Mouse (Mus musculus): ENCODE results near the gene Olfr711. TPM values are rescaled to one million over a fixed set of nuclear protein-coding genes. Genes with fewer than 3 reads are reported as not detected.
"Not testable (repeated sequence)": the region's sequence is repeated elsewhere in the genome, so short reads cannot be mapped to it uniquely, and the experiment has no call there.

Gene Olfr711
- not detected in 2 replicates for polyA plus RNA-seq (2015; fragmentation: Nextera tagmentation; extraction: Ambion mirVana)

- no peak within 1 kb of the TSS for H3K9ac ChIP-seq (ENCODE audit: low read length)
These were observed at the start of gene Olfr711 for GRCm38 (mm10) chr7:106975353-106975752. TSS of gene Olfr711 (minus strand) at chr7:106975453.

DNA sequence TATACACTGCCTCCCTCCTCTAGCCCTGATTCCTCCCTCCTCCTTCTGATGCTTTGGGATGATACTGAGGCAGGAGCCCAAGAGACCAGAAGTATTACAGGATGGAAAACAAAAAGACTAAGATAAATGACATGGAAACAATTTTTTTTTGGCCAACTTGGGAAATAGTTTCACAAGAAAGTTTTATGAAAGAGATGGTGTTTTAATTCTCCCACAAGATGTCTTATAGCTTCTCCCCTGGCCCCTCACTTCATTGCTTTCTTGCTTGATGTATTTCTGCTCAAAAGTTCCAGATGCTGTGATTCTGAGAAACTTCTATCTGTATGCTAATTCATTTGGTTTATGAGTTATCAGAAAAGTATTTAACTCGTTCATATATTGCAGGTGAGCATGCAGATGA lies 30.7 kb upstream of the Olfr711 start, which contains the start of gene Olfr2:
Olfr2 (minus strand) TSS at position 101 of the 400 bp plus-strand sequence.
- Histone ChIP-seq H3K36me3 (ENCODE audit: control insufficient read depth, insufficient read depth) (no peaks in the 10 kb centered on the region), H3K4me2 (ENCODE audit: low read depth, low read length) (no peak within 1 kb of the TSS), H3K27ac (ENCODE audit: low read length) (no peak within 1 kb of the TSS), H3K9me3 (replicated peaks; ENCODE audit: control insufficient read depth, low read length) (no peaks in the 10 kb centered on the region), H3K4me3 (ENCODE audit: low read length) (no peak within 1 kb of the TSS), H3K27me3 (ENCODE audit: control insufficient read depth, insufficient read depth, low read length) (no peaks in the 10 kb centered on the region), H3K9ac (ENCODE audit: low read length) (no peak within 1 kb of the TSS), H3K4me1 (ENCODE audit: control insufficient read depth, insufficient read depth, low read length) (no peaks in the 10 kb centered on the region)
- WGBS: 39% methylated on average over 1 of the region's 1 CpGs
- no peak for ATAC-seq (replicated peaks; ENCODE audit: extremely low read depth, insufficient read depth, low FRiP score)

More at GRCm38 (mm10) chr7:106975353-106975752, at the start of gene Olfr711:
- Histone ChIP-seq H3K4me3 (ENCODE audit: low read length) (no peak within 1 kb of the TSS), H3K9me3 (replicated peaks; ENCODE audit: control insufficient read depth, low read length) (no peaks in the 10 kb centered on the region), H3K27ac (ENCODE audit: low read length) (no peak within 1 kb of the TSS), H3K36me3 (ENCODE audit: control insufficient read depth, insufficient read depth) (no peaks in the 10 kb centered on the region), H3K4me1 (ENCODE audit: control insufficient read depth, insufficient read depth, low read length) (no peaks in the 10 kb centered on the region), H3K4me2 (ENCODE audit: low read depth, low read length) (no peak within 1 kb of the TSS), H3K27me3 (ENCODE audit: control insufficient read depth, insufficient read depth, low read length) (no peaks in the 10 kb centered on the region)
- ATAC-seq (replicated peaks; ENCODE audit: extremely low read depth, insufficient read depth, low FRiP score): no peak
- WGBS: 53% methylated on average over 1 of the region's 1 CpGs

DNA sequence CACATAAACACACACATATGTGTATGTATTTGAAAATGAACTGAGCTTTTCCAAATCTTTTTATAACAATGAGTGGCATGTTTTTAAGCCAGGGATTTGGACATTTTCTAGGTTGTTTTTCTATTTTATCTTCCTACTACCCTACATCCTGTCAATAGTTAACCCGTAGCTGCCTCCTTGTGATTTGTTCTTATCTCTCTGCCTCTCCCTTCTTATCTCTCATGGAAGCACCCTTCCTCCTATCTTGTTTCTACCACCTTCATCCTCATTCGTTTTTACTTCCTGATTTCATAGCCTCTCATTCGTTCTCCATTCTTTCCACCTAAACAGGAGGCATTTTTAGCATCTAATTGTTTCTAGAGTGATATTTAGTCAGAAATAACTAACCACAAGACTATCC lies 28.9 kb upstream of the Olfr711 start:
- Histone ChIP-seq H3K27ac (ENCODE audit: low read length) (no peak overlapping the region), H3K9me3 (replicated peaks; ENCODE audit: control insufficient read depth, low read length) (no peaks in the 10 kb centered on the region), H3K9ac (ENCODE audit: low read length) (no peak overlapping the region), H3K4me1 (ENCODE audit: control insufficient read depth, insufficient read depth, low read length) (no peaks in the 10 kb centered on the region), H3K4me3 (ENCODE audit: low read length) (no peak overlapping the region), H3K36me3 (ENCODE audit: control insufficient read depth, insufficient read depth) (no peaks in the 10 kb centered on the region), H3K4me2 (ENCODE audit: low read depth, low read length) (no peak overlapping the region), H3K27me3 (ENCODE audit: control insufficient read depth, insufficient read depth, low read length) (no peaks in the 10 kb centered on the region)
- 19% methylated on average over 3 of the region's 3 CpGs for WGBS
- no peak for ATAC-seq (replicated peaks; ENCODE audit: extremely low read depth, insufficient read depth, low FRiP score)

DNA sequence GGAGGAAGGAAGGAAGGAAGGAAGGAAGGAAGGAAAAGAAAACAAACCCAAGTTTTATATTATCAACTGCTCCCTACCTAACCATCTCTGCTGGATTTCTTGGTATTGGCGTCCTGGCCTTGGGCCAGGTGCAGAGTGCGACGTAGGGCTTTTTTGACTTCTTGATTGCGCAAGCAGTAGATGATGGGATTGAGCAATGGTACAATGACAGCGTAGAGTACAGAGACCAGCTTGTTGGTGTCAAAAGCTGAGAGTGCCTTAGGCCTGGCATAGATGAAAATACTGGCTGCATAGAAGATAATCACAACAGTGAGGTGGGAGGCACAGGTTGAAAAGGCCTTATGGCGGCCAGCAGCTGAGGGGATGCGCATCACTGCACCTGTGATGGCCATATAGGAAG lies 25.5 kb upstream of the Olfr711 start:
- H3K27ac ChIP-seq (ENCODE audit: low read length): no peak overlapping the region
- H3K36me3 ChIP-seq (ENCODE audit: control insufficient read depth, insufficient read depth): no peaks in the 10 kb centered on the region
- no peaks in the 10 kb centered on the region for H3K4me1 ChIP-seq (ENCODE audit: control insufficient read depth, insufficient read depth, low read length)
- no peak for ATAC-seq (replicated peaks; ENCODE audit: extremely low read depth, insufficient read depth, low FRiP score)
- no peak overlapping the region for H3K4me2 ChIP-seq (ENCODE audit: low read depth, low read length)
- no peak overlapping the region for H3K9ac ChIP-seq (ENCODE audit: low read length)
- WGBS: 79% methylated on average over 7 of the region's 7 CpGs
- H3K4me3 ChIP-seq (ENCODE audit: low read length): no peak overlapping the region
- H3K9me3 ChIP-seq (replicated peaks; ENCODE audit: control insufficient read depth, low read length): no peaks in the 10 kb centered on the region
- no peaks in the 10 kb centered on the region for H3K27me3 ChIP-seq (ENCODE audit: control insufficient read depth, insufficient read depth, low read length)

GRCm38 (mm10) chr7:106985236-106985635 lies 10.0 kb upstream of the Olfr711 start:
- no peak overlapping the region for H3K9ac ChIP-seq (ENCODE audit: low read length)
- WGBS: 81% methylated on average over 3 of the region's 3 CpGs
- H3K4me2 ChIP-seq (ENCODE audit: low read depth, low read length): no peak overlapping the region

DNA sequence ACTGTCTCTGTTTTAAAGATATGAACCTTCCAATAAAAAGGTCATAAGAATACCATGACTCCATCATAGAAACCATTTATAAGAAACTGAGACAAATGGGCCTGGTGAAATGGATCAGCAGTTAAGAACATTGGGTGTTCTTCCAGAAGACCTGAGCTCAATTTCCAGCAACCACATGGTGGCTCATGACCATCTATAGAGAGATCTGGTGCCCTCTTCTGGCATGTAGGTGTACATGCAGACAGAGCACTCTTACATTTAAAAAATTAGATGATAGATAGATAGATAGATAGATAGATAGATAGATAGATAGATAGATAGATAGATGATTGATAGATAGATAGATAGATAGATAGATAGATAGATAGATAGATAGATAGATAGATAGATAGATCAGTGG lies 7.8 kb downstream of the Olfr711 start:
- H3K9me3 ChIP-seq (replicated peaks; ENCODE audit: control insufficient read depth, low read length); H3K36me3 ChIP-seq (ENCODE audit: control insufficient read depth, insufficient read depth); H3K4me3 ChIP-seq (ENCODE audit: low read length); H3K9ac ChIP-seq (ENCODE audit: low read length); H3K4me1 ChIP-seq (ENCODE audit: control insufficient read depth, insufficient read depth, low read length); H3K4me2 ChIP-seq (ENCODE audit: low read depth, low read length); H3K27me3 ChIP-seq (ENCODE audit: control insufficient read depth, insufficient read depth, low read length); ATAC-seq (replicated peaks; ENCODE audit: extremely low read depth, insufficient read depth, low FRiP score); H3K27ac ChIP-seq (ENCODE audit: low read length): not testable (repeated sequence)

More at GRCm38 (mm10) chr7:106985236-106985635, 10.0 kb upstream of the Olfr711 start:
- peaks cover 4% of the 10 kb centered on the region; the same call in 1 of the 2 replicates for H3K9me3 ChIP-seq (replicated peaks; ENCODE audit: control insufficient read depth, low read length)
- H3K4me1 ChIP-seq (ENCODE audit: control insufficient read depth, insufficient read depth, low read length): no peaks in the 10 kb centered on the region
- no peaks in the 10 kb centered on the region for H3K36me3 ChIP-seq (ENCODE audit: control insufficient read depth, insufficient read depth)
- no peak overlapping the region for H3K4me3 ChIP-seq (ENCODE audit: low read length)
- no peaks in the 10 kb centered on the region for H3K27me3 ChIP-seq (ENCODE audit: control insufficient read depth, insufficient read depth, low read length)
- H3K27ac ChIP-seq (ENCODE audit: low read length): no peak overlapping the region
- no peak for ATAC-seq (replicated peaks; ENCODE audit: extremely low read depth, insufficient read depth, low FRiP score)

DNA sequence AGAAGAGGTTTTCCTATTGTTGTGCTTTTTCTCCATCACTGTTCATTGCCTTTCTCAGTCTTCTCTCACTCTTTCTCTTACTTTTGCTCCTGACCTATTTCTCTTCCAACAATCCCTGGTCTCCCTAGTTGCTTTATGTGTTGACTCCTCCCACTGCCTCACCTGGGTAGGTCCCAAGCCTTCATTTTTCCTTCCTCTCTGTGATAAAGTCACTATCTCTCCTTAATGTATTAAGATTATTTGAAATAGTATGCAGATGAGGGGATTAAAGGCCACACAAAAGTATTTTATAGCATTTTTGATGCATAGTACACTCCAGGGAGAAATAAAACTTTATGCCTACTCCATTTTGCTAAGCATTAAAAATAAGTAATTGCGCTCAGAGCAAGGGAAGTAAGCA lies 11.4 kb downstream of the Olfr711 start, which contains the start of gene Olfr6:
Olfr6 (minus strand) TSS at position 101 of the 400 bp plus-strand sequence.
- H3K9me3 ChIP-seq (replicated peaks; ENCODE audit: control insufficient read depth, low read length): no peaks in the 10 kb centered on the region
- H3K27me3 ChIP-seq (ENCODE audit: control insufficient read depth, insufficient read depth, low read length): no peaks in the 10 kb centered on the region
- no peak for ATAC-seq (replicated peaks; ENCODE audit: extremely low read depth, insufficient read depth, low FRiP score)
- H3K27ac ChIP-seq (ENCODE audit: low read length): no peak within 1 kb of the TSS
- H3K4me1 ChIP-seq (ENCODE audit: control insufficient read depth, insufficient read depth, low read length): no peaks in the 10 kb centered on the region
- H3K36me3 ChIP-seq (ENCODE audit: control insufficient read depth, insufficient read depth): no peaks in the 10 kb centered on the region
- no peak within 1 kb of the TSS for H3K9ac ChIP-seq (ENCODE audit: low read length)
- H3K4me3 ChIP-seq (ENCODE audit: low read length): no peak within 1 kb of the TSS
- WGBS: 81% methylated on average over 1 of the region's 1 CpGs
- H3K4me2 ChIP-seq (ENCODE audit: low read depth, low read length): no peak within 1 kb of the TSS

DNA sequence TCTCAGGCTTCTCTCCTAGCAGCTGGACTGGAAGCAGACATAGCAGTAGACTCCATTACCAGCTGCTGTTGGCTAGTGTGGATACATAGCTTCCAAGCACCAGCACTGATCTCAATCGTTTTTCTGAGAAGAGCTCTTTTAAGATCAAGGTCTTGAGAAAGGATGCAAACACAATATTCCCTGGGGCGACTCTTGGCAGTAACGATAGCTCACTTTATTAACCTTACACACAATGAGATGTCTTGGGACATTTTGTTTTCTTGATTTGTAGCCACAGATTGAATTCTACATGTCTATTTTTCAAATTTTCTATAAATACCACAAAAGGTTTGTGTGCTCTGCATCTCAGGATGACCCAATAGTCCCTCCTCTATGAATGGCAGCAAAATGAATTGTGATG lies 27.0 kb downstream of the Olfr711 start, which contains the start of gene Olfr710:
Olfr710 (minus strand) TSS at position 101 of the 400 bp plus-strand sequence.
- Histone ChIP-seq H3K36me3 (ENCODE audit: control insufficient read depth, insufficient read depth) (no peaks in the 10 kb centered on the region), H3K4me3 (ENCODE audit: low read length) (no peak within 1 kb of the TSS), H3K27ac (ENCODE audit: low read length) (no peak within 1 kb of the TSS), H3K9ac (ENCODE audit: low read length) (no peak within 1 kb of the TSS), H3K9me3 (replicated peaks; ENCODE audit: control insufficient read depth, low read length) (no peaks in the 10 kb centered on the region), H3K4me2 (ENCODE audit: low read depth, low read length) (no peak within 1 kb of the TSS), H3K27me3 (ENCODE audit: control insufficient read depth, insufficient read depth, low read length) (no peaks in the 10 kb centered on the region), H3K4me1 (ENCODE audit: control insufficient read depth, insufficient read depth, low read length) (no peaks in the 10 kb centered on the region)
- no peak for ATAC-seq (replicated peaks; ENCODE audit: extremely low read depth, insufficient read depth, low FRiP score)
- 60% methylated on average over 3 of the region's 3 CpGs for whole genome bisulfite sequencing

GRCm38 (mm10) chr7:106932119-106932518 lies 43.1 kb downstream of the Olfr711 start, which contains the start of gene Olfr709-ps1:
TSS of gene Olfr709-ps1 (minus strand) at chr7:106932219.
- Histone ChIP-seq H3K4me3 (ENCODE audit: low read length) (no peak within 1 kb of the TSS), H3K9me3 (replicated peaks; ENCODE audit: control insufficient read depth, low read length) (no peaks in the 10 kb centered on the region; the same call in 1 of the 2 replicates), H3K27me3 (ENCODE audit: control insufficient read depth, insufficient read depth, low read length) (no peaks in the 10 kb centered on the region), H3K4me2 (ENCODE audit: low read depth, low read length) (no peak within 1 kb of the TSS), H3K36me3 (ENCODE audit: control insufficient read depth, insufficient read depth) (no peaks in the 10 kb centered on the region), H3K9ac (ENCODE audit: low read length) (no peak within 1 kb of the TSS), H3K4me1 (ENCODE audit: control insufficient read depth, insufficient read depth, low read length) (no peaks in the 10 kb centered on the region), H3K27ac (ENCODE audit: low read length) (no peak within 1 kb of the TSS)
- ATAC-seq (replicated peaks; ENCODE audit: extremely low read depth, insufficient read depth, low FRiP score): no peak

Data from heart, embryonic 16.5 days (tissue).